Mouse (Mus musculus): Measurements from ENCODE around the gene Nrde2. TPM values are rescaled to one million over a fixed set of nuclear protein-coding genes. Genes with fewer than 3 reads are reported as not detected.
A peak's percentile ranks its signal among the peaks of the same experiment; 100 is the strongest.

Gene Nrde2
- total and polyA plus RNA-seq, 3 experiments = 5.1 to 11.0 (median 7.9) TPM

- H3K27ac ChIP-seq = no peak overlapping the region
- no peaks in the 10 kb centered on the region for H3K36me3 ChIP-seq (ENCODE audit: control insufficient read depth, insufficient read depth, low read length)
- TF ChIP-seq POLR2A (IDR thresholded peaks at IDR 0.05; ENCODE audit: insufficient read depth, low read depth, low read length) = no peak
- TF ChIP-seq CTCF (IDR thresholded peaks at IDR 0.05) = no peak
- no peak for TF ChIP-seq EP300 (IDR thresholded peaks at IDR 0.05; ENCODE audit: insufficient read depth, low read depth, low read length)
- peak; percentile 42 to 59 for DNase-seq
- H3K27me3 ChIP-seq (ENCODE audit: control insufficient read depth, insufficient read depth, low read length) = no peaks in the 10 kb centered on the region
- peaks cover 5% of the 10 kb centered on the region for H3K4me1 ChIP-seq (ENCODE audit: control insufficient read depth, insufficient read depth, low read length)
- no peaks in the 10 kb centered on the region for H3K79me2 ChIP-seq (replicated peaks; ENCODE audit: control insufficient read depth, insufficient read depth, low read length)
- H3K9ac ChIP-seq (ENCODE audit: low read depth, low read length) = no peak overlapping the region
- H3K4me3 ChIP-seq = no peak overlapping the region
- intact Hi-C loops (cut with DNase I) = no loop called here
- 69% methylated on average over 7 of the region's 7 CpGs for WGBS
These were observed 36.5 kb downstream of the Nrde2 start for GRCm38 (mm10) chr12:100122921-100123381.

DNA sequence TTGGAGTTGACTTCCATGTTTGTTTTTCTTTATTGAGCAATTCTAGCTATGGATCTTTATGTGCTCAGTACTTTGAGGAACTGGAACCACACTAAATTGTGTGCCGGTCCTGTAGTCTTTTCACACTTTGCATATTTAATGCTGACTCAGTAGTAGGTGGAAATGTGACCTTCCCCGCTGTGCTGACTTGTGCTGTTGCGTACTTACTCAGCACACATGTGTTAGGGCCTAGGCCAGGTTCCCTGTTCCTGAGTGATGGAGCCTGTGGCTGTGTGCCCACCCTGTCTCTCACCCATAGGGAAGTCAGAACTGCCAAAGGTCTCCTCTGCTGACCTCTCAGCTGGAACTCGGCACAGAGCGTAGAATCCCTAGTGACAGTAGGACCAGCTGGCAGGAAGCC is 43.5 kb downstream of the Nrde2 start:
- no peak for TF ChIP-seq POLR2A (IDR thresholded peaks at IDR 0.05; ENCODE audit: insufficient read depth, low read depth, low read length)
- TF ChIP-seq EP300 (IDR thresholded peaks at IDR 0.05; ENCODE audit: insufficient read depth, low read depth, low read length) = no peak
- TF ChIP-seq CTCF (IDR thresholded peaks at IDR 0.05) = no peak
- Histone ChIP-seq H3K36me3 (ENCODE audit: control insufficient read depth, insufficient read depth, low read length) (no peaks in the 10 kb centered on the region; the same call in 1 of the 2 replicates), H3K9ac (ENCODE audit: low read depth, low read length) (no peak overlapping the region), H3K27me3 (ENCODE audit: control insufficient read depth, insufficient read depth, low read length) (no peaks in the 10 kb centered on the region), H3K27ac (no peak overlapping the region), H3K4me1 (ENCODE audit: control insufficient read depth, insufficient read depth, low read length) (peaks cover 4% of the 10 kb centered on the region), H3K4me3 (no peak overlapping the region), H3K79me2 (replicated peaks; ENCODE audit: control insufficient read depth, insufficient read depth, low read length) (peaks cover 2% of the 10 kb centered on the region; the same call in 1 of the 2 replicates)
- DNase-seq = peak in 1 of 2 experiments; percentile 31
- 60% methylated on average over 5 of the region's 5 CpGs for WGBS
- intact Hi-C loops (cut with DNase I) = no loop called here

DNA sequence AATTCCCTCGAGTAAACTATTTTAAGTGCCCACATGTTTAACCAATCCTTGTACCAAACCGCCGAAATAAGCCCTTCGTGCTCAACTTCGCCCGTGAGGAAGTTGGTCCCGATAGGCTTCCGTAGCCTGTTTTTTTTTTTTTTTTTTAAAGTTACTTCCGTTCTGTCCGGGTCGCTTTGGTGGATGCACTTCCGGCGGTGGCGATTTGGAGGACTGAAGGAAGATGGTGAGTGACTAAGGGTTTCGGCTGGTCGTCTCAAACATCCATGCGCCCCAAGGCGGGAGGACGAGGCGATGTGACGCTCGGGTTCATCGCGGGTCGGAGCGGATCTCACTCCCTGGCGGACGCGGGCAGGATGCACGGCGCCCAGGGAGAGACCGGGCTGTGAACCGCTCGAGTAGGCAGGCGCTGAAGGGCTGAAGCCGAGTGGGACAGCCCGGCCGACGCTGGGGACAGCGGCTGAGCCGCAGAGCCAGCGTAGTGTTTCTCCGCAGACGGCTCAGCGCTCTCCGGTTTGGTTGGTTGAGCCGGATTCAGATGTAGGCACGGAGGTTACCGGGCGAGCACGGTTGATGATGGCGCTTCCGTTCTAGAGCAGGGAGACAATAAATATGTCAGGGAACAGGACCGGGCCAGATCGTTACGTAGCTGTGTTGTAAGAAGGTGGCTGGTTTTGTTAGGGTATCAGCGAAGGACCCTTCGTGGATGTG is 49.3 kb downstream of the Nrde2 start, which contains the start of gene Psmc1:
Psmc1 (plus strand) TSS at position 169 of the 711 bp plus-strand sequence.
- peaks cover 7% of the 10 kb centered on the region; the same call in 1 of the 2 replicates for H3K79me2 ChIP-seq (replicated peaks; ENCODE audit: control insufficient read depth, insufficient read depth, low read length)
- H3K27me3 ChIP-seq (ENCODE audit: control insufficient read depth, insufficient read depth, low read length) = no peaks in the 10 kb centered on the region
- peak; percentile 81 to 82 for DNase-seq
- no peaks in the 10 kb centered on the region; the same call in 1 of the 2 replicates for H3K36me3 ChIP-seq (ENCODE audit: control insufficient read depth, insufficient read depth, low read length)
- WGBS = under 1% methylated on average over 58 of the region's 58 CpGs
- peak within 1 kb of the TSS; percentile 81 for H3K27ac ChIP-seq
- H3K9ac ChIP-seq (ENCODE audit: low read depth, low read length) = peak within 1 kb of the TSS; percentile 99
- peaks cover 4% of the 10 kb centered on the region for H3K4me1 ChIP-seq (ENCODE audit: control insufficient read depth, insufficient read depth, low read length)
- peak within 1 kb of the TSS; percentile 91 for H3K4me3 ChIP-seq
- TF ChIP-seq CTCF (IDR thresholded peaks at IDR 0.05) (peak; percentile 12; the same call in 1 of the 2 replicates), POLR2A (IDR thresholded peaks at IDR 0.05; ENCODE audit: insufficient read depth, low read depth, low read length) (peak; percentile 90), EP300 (IDR thresholded peaks at IDR 0.05; ENCODE audit: insufficient read depth, low read depth, low read length) (peak; percentile 77)
- intact Hi-C loops (cut with DNase I) = loop anchor here (5.0 kb wide), 1 partner anchor 1013 kb away; no protein-coding TSS in a partner anchor

- intact Hi-C loops (cut with DNase I) = loop anchor here (2.0 to 5.0 kb wide), 5 partner anchors 143 to 1023 kb away; partner anchors contain the start of gene Kcnk13
- Histone ChIP-seq H3K9ac (ENCODE audit: low read depth, low read length) (no peak overlapping the region), H3K27me3 (ENCODE audit: control insufficient read depth, insufficient read depth, low read length) (no peaks in the 10 kb centered on the region), H3K36me3 (ENCODE audit: control insufficient read depth, insufficient read depth, low read length) (no peaks in the 10 kb centered on the region; the same call in 1 of the 2 replicates), H3K4me1 (ENCODE audit: control insufficient read depth, insufficient read depth, low read length) (peaks cover 4% of the 10 kb centered on the region), H3K79me2 (replicated peaks; ENCODE audit: control insufficient read depth, insufficient read depth, low read length) (peaks cover 7% of the 10 kb centered on the region; the same call in 1 of the 2 replicates), H3K4me3 (no peak overlapping the region), H3K27ac (no peak overlapping the region)
- TF ChIP-seq POLR2A (IDR thresholded peaks at IDR 0.05; ENCODE audit: insufficient read depth, low read depth, low read length) (no peak), CTCF (IDR thresholded peaks at IDR 0.05) (no peak), EP300 (IDR thresholded peaks at IDR 0.05; ENCODE audit: insufficient read depth, low read depth, low read length) (no peak)
- WGBS = 48% methylated on average over 4 of the region's 4 CpGs
- DNase-seq = no peak
These were observed 52.0 kb downstream of the Nrde2 start for GRCm38 (mm10) chr12:100107436-100107835.

- H3K79me2 ChIP-seq (replicated peaks; ENCODE audit: control insufficient read depth, insufficient read depth, low read length) = peaks cover 7% of the 10 kb centered on the region; the same call in 1 of the 2 replicates
- H3K27ac ChIP-seq = no peak overlapping the region
- intact Hi-C loops (cut with DNase I) = loop anchor here (2.0 to 5.0 kb wide), 5 partner anchors 142 to 1022 kb away; partner anchors contain the start of gene Kcnk13
- TF ChIP-seq CTCF (IDR thresholded peaks at IDR 0.05) (peak; percentile 73), POLR2A (IDR thresholded peaks at IDR 0.05; ENCODE audit: insufficient read depth, low read depth, low read length) (no peak), EP300 (IDR thresholded peaks at IDR 0.05; ENCODE audit: insufficient read depth, low read depth, low read length) (peak; percentile 72; the same call in 1 of the 2 replicates)
- H3K4me1 ChIP-seq (ENCODE audit: control insufficient read depth, insufficient read depth, low read length) = peaks cover 3% of the 10 kb centered on the region
- peak; percentile 56 to 72 for DNase-seq
- H3K4me3 ChIP-seq = no peak overlapping the region
- 12% methylated on average over 20 of the region's 20 CpGs for WGBS
- H3K9ac ChIP-seq (ENCODE audit: low read depth, low read length) = no peak overlapping the region
- no peaks in the 10 kb centered on the region for H3K27me3 ChIP-seq (ENCODE audit: control insufficient read depth, insufficient read depth, low read length)
- no peaks in the 10 kb centered on the region; the same call in 1 of the 2 replicates for H3K36me3 ChIP-seq (ENCODE audit: control insufficient read depth, insufficient read depth, low read length)
These were observed 53.1 kb downstream of the Nrde2 start for GRCm38 (mm10) chr12:100106275-100106895.

Data from heart, adult 2 months (tissue).